Mouse (Mus musculus) hematopoietic stem cell, adult 5-6 weeks (primary cell): ENCODE measurements at regions not wholly inside any gene's neighbourhood (a gene's known extent, or its start where the extent isn't known, plus 50 kb on each side); places are given as distances from the start of the nearest gene placed in this dataset.

Experiments
- ATAC-seq, 2 experiments: fragments of 125-278 bp in 1 of 2; replicated peaks in 1 of 2; 2 replicates each; pipeline ENCODE4 v1.8.0; 2016 to 2017; ENCODE audit warnings: inconsistent platforms in 2 of 2, mild to moderate bottlenecking in 2 of 2, moderate number of reproducible peaks in 2 of 2, low read depth in 1 of 2, moderate TSS enrichment in 1 of 2; ENCODE audit not compliant: low FRiP score in 2 of 2, poor library complexity in 2 of 2, severe bottlenecking in 2 of 2, insufficient read depth in 1 of 2, low TSS enrichment in 1 of 2

GRCm38 (mm10) chr14:25354288-25354850, 104.6 kb upstream of the Zmiz1 start:
- ATAC-seq: no peak

- no peak for ATAC-seq
Measured at GRCm38 (mm10) chr14:25357805-25358204, 101.2 kb upstream of the Zmiz1 start.

- ATAC-seq: no peak
Measured at GRCm38 (mm10) chr14:25359824-25360294, 99.1 kb upstream of the Zmiz1 start.

DNA sequence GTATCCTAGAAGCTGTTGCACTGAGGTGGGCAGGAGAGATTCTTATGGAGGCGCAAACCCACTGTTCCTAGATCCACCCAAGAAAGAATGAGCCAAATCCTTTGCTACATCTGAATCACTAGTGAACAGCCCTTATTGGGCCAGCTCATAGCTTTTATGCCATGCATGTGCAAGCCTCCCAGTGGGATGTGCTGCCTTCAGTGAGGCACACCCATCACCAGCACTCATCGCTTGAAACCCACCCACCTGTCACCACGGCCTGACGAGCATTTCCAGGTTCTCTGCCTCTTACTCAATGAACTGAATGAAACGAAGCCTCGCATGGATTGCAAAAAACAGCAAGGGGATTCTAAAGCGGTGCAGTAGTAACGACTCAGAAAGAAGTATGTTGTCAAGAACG, 98.3 kb upstream of the Zmiz1 start:
- no peak for ATAC-seq

- ATAC-seq: no peak
Measured at GRCm38 (mm10) chr14:25361129-25361528, 97.9 kb upstream of the Zmiz1 start.

DNA sequence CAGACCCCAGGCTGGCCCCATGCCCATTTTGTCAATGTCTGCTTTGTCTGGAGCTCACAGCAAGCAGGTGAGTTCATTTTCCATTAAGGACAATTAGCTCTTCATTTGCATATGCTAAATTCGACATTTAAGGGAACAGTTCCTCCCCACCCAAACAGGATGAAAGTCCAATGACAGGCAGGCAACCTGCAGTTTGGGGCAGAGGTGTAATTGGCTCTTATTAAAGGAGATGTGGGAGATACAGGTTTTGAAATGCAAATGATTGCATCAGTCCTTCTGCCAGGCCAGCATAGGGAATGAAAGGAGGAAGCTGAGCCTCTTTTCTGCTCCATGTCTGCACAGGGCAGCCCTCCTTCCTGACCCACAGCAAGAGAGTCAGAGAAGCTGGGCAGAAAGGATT, 96.2 kb upstream of the Zmiz1 start:
- no peak for ATAC-seq

DNA sequence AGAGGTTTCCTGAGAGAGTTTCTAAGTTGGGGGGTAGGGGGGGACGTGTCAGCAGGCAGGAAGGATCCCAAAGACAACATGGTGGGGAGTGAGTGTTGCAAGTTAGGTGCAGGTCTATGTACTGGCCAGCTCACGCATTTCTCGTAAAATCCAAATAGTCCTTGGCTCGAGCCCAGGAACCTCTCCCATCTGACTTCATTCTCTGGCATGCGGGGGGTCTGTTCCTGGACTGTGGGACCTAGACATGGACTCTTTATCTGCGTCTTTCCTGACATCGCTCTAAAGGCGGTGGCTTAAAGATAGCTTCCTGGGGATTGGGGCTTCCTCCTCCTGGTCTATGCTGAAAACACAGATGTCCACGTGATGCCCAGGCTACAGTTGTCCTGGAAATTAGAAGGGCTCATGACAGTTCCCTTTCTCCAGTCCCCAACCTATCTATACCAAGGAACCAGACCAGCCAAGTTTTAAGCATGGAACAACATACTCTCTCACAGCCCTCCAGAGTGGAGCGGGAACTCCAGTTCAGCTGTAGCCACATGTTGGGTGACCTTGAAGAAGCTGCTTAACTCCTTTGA, 93.7 kb upstream of the Zmiz1 start:
- no peak for ATAC-seq

- no peak for ATAC-seq
Measured at GRCm38 (mm10) chr14:25366009-25366408, 93.0 kb upstream of the Zmiz1 start.

- no peak for ATAC-seq
Measured at GRCm38 (mm10) chr14:25370306-25371020, 88.5 kb upstream of the Zmiz1 start.

DNA sequence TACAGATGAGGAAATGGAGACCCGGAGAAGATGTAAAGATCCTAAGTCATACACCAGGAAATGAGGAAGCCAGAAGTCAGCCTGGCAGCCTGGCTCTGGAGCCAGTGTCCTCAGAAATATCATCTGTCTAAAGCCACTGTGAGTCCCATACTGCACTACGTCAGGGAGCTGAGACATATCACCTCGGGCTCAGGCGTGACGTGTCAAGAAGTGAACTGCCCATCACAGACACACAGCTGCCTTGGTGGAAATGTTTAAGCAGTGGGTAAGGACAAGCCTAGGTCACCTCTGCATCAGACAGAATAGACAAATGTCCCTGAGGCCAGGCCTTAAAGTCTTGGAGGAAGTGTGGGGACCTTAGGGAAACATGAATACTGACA, 88.0 kb upstream of the Zmiz1 start:
- no peak for ATAC-seq

GRCm38 (mm10) chr14:25371661-25372060, 87.3 kb upstream of the Zmiz1 start:
- no peak for ATAC-seq

GRCm38 (mm10) chr14:25372581-25372980, 86.4 kb upstream of the Zmiz1 start:
- no peak for ATAC-seq

- ATAC-seq: no peak
Measured at GRCm38 (mm10) chr14:25373167-25373566, 85.8 kb upstream of the Zmiz1 start.

DNA sequence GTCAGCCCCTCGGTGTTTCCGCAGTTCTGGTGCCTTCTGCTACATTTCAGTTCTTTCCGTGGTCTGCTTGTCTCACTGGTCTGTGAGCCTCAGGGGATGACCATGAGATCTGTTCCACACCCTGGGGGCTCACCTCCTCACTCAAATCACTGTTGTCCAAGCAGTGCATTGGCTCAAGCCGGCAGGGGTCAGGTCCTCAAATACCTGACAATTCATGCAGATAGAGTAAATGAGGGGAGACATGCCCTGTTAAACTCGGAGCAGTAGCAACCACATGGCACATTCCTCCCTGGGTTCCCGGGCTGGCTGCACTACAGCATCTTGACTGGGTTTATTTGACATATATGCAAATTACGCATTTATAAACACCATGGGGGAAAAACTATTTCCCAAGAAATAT, 84.0 kb upstream of the Zmiz1 start:
- no peak for ATAC-seq

DNA sequence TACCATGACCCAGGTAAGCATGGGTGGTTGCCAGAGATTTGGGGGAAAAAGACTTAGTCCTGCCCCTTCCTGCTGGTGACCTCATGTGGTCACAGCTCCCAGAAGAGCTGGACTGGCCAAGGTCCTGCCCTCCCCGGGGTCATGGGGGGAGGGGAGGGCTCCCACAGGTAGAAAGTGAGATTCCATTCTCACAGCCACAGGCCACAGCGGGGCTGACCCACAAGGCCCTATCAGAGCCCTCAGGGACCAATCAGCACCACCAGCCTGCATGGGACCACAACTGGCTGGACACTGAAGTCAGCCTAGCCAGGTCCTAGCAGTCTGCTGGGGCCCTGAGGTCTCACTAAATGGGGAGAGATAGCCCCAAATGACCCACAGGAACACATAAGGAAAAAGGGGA, 81.9 kb upstream of the Zmiz1 start:
- no peak for ATAC-seq

- ATAC-seq: peak; percentile 6; a peak in 1 of 4 replicates
Measured at GRCm38 (mm10) chr14:25377554-25377899, 81.5 kb upstream of the Zmiz1 start.

- ATAC-seq: peak; percentile 80 to 85
Measured at GRCm38 (mm10) chr14:25377900-25378716, 80.9 kb upstream of the Zmiz1 start.

GRCm38 (mm10) chr14:25378717-25379224, 80.2 kb upstream of the Zmiz1 start:
- peak; percentile 65 to 68 for ATAC-seq
